Mouse (Mus musculus): ENCODE measurements around the gene Pbx3.

DNA sequence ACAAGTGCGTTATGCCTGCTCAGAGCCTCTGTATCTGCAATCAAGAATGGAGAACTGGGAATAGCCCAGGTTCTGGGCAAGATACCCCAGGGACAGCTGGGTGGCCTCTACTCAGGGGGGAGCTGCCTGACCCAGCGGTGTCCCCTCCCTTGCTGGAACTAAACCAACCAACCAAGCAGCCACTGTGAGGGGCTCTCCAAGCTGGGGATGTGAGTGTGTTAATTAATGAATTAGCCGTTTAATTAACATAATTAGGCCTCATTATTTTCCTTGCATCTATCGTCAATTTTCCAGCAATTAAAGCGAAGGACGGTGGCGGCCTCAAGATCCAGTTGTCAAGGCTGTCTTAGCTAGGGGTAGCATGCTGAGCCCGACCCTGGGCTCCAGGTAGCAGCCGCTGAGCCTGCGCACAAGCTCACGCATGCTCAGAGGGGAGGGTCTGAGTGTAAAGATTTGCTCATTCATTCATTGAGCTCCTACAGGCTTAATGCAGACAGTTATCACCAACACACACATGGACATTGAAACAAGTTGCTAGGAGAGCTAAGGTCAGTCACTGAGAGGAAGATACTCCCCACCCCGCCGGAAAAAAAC is 243.2 kb downstream of the Pbx3 start:
- TF ChIP-seq MYOG (IDR thresholded peaks at IDR 0.05; ENCODE audit: control insufficient read depth, extremely low read depth, insufficient read length) (no peak), CTCF (IDR thresholded peaks at IDR 0.05; ENCODE audit: control insufficient read depth, insufficient read depth, insufficient read length) (no peak), USF1 (IDR thresholded peaks at IDR 0.05; ENCODE audit: low read depth) (no peak), MAX (IDR thresholded peaks at IDR 0.05) (no peak), CEBPB (IDR thresholded peaks at IDR 0.05; ENCODE audit: low read depth) (no peak), FOSL1 (IDR thresholded peaks at IDR 0.05; ENCODE audit: insufficient read depth, low read length, poor library complexity, severe bottlenecking) (no peak)
